Mouse (Mus musculus) lung, postnatal 0 days (tissue): Measurements from ENCODE around the gene Sfswap. TPM values are rescaled to one million over a fixed set of nuclear protein-coding genes. Genes with fewer than 3 reads are reported as not detected.

Experiments used
- ATAC-seq: fragments of 200-750 bp; cut with Nextera tagmentation; 2 replicates; pipeline ENCODE4 v1.8.0; 2017; ENCODE audit warnings: moderate library complexity
- DNase-seq: peaks from one replicate; pipeline ENCODE4 v3.0.0-alpha.2; 2016; ENCODE audit warnings: low spot score
- H3K27ac ChIP-seq: fragments of 300-500 bp; sonication (generic); 2 replicates; pipeline ENCODE4 v1.5.1; 2014; ENCODE audit warnings: antibody characterized with exemption, mild to moderate bottlenecking, low read length, mixed read lengths
- H3K27me3 ChIP-seq: fragments of 300-500 bp; sonication (generic); replicated peaks from 2 replicates; pipeline ENCODE4 v1.6.1; 2014; ENCODE audit warnings: low read length, mixed read lengths; ENCODE audit not compliant: insufficient read depth
- H3K36me3 ChIP-seq: fragments of 300-500 bp; sonication (generic); 2 replicates; pipeline ENCODE4 v1.6.1; 2014; ENCODE audit warnings: low read length, mixed read lengths; ENCODE audit not compliant: insufficient read depth
- H3K4me1 ChIP-seq: fragments of 300-500 bp; sonication (generic); 2 replicates; pipeline ENCODE4 v1.6.1; 2014; ENCODE audit warnings: antibody characterized with exemption, low read depth, low read length, mixed read lengths; ENCODE audit not compliant: insufficient read depth
- H3K4me2 ChIP-seq: fragments of 300-500 bp; sonication (generic); replicated peaks from 2 replicates; pipeline ENCODE4 v1.6.1; 2014; ENCODE audit warnings: low read depth, mild to moderate bottlenecking, low read length, moderate library complexity, mixed read lengths
- H3K4me3 ChIP-seq: fragments of 300-500 bp; sonication (generic); 2 replicates; pipeline ENCODE4 v1.5.1; 2014; ENCODE audit warnings: low read depth, low read length
- H3K9ac ChIP-seq: fragments of 300-500 bp; sonication (generic); replicated peaks from 2 replicates; pipeline ENCODE4 v1.6.1; 2014; ENCODE audit warnings: low read depth, mild to moderate bottlenecking
- H3K9me3 ChIP-seq: fragments of 300-500 bp; sonication (generic); 2 replicates; pipeline ENCODE4 v1.6.1; 2016; ENCODE audit warnings: low read length, mixed read lengths
- CTCF ChIP-seq: IDR thresholded peaks from 2 replicates; pipeline ENCODE4 v1.5.1; 2016; ENCODE audit warnings: antibody characterized with exemption, mild to moderate bottlenecking
- EP300 ChIP-seq: IDR thresholded peaks from 2 replicates; pipeline ENCODE4 v1.6.1; 2016; ENCODE audit warnings: antibody characterized with exemption, mild to moderate bottlenecking, control low read depth
- WGBS: fragments of 180-500 bp; shearing (Covaris S2); extraction: QIAGEN DNeasy Blood & Tissue Kit; methylation state at CpG from one replicate; pipeline ENCODE4 v1.1.7; 2014; 5-methylcytosine and 5-hydroxymethylcytosine counted together
- polyA plus RNA-seq: library from polyadenylated mRNA; unstranded; fragments of >200 nt; fragmentation: Nextera tagmentation; extraction: Ambion mirVana; gene quantifications from 2 replicates; pipeline ENCODE4 v1.2.1, GENCODE M21; 2015

The Sfswap gene
- polyA plus RNA-seq, 1 experiment from 2014 or later: 28.1 TPM

- no peak overlapping the region for H3K4me3 ChIP-seq
- H3K27me3 ChIP-seq: no peaks in the 10 kb centered on the region
- H3K36me3 ChIP-seq: peaks cover 15% of the 10 kb centered on the region; the same call in 1 of the 2 replicates
- H3K4me1 ChIP-seq: no peaks in the 10 kb centered on the region
- ATAC-seq (no peak), DNase-seq (peak; percentile 10)
- no peak overlapping the region for H3K4me2 ChIP-seq
- TF ChIP-seq EP300 (no peak), CTCF (no peak)
- H3K9ac ChIP-seq: no peak overlapping the region
- WGBS: 72% methylated on average over 5 of the region's 5 CpGs
- no peak overlapping the region for H3K27ac ChIP-seq
- H3K9me3 ChIP-seq: no peaks in the 10 kb centered on the region
Measured at GRCm38 (mm10) chr5:129524751-129525150, 23.7 kb downstream of the Sfswap start.

- DNase-seq: no peak
- WGBS: 84% methylated on average over 5 of the region's 5 CpGs
- Histone ChIP-seq H3K27ac (no peak overlapping the region), H3K9ac (no peak overlapping the region), H3K4me2 (no peak overlapping the region), H3K36me3 (peaks cover 11% of the 10 kb centered on the region; the same call in 1 of the 2 replicates), H3K4me1 (no peaks in the 10 kb centered on the region), H3K9me3 (no peaks in the 10 kb centered on the region), H3K4me3 (no peak overlapping the region), H3K27me3 (no peaks in the 10 kb centered on the region)
- TF ChIP-seq CTCF: no peak
- no peak for TF ChIP-seq EP300
- no peak for ATAC-seq
Measured at GRCm38 (mm10) chr5:129527162-129527561, 26.1 kb downstream of the Sfswap start.

- Histone ChIP-seq H3K9me3 (no peaks in the 10 kb centered on the region), H3K27me3 (no peaks in the 10 kb centered on the region), H3K36me3 (peaks cover 7% of the 10 kb centered on the region; the same call in 1 of the 2 replicates), H3K9ac (no peak overlapping the region), H3K4me3 (no peak overlapping the region), H3K4me2 (no peak overlapping the region), H3K27ac (no peak overlapping the region), H3K4me1 (no peaks in the 10 kb centered on the region)
- TF ChIP-seq EP300 (no peak), CTCF (no peak)
- no peak for ATAC-seq
- WGBS: 37% methylated on average over 1 of the region's 1 CpGs
- DNase-seq: no peak
Measured at GRCm38 (mm10) chr5:129529571-129529970, 28.6 kb downstream of the Sfswap start.

GRCm38 (mm10) chr5:129533731-129534130 lies 32.7 kb downstream of the Sfswap start:
- no peaks in the 10 kb centered on the region for H3K4me1 ChIP-seq
- no peak for DNase-seq
- no peaks in the 10 kb centered on the region for H3K27me3 ChIP-seq
- no peak for ATAC-seq
- no peak overlapping the region for H3K27ac ChIP-seq
- no peak for TF ChIP-seq CTCF
- TF ChIP-seq EP300: no peak
- no peak overlapping the region for H3K4me2 ChIP-seq
- WGBS: 74% methylated on average over 3 of the region's 3 CpGs
- H3K9ac ChIP-seq: no peak overlapping the region
- no peaks in the 10 kb centered on the region for H3K9me3 ChIP-seq
- no peak overlapping the region for H3K4me3 ChIP-seq
- H3K36me3 ChIP-seq: no peaks in the 10 kb centered on the region

GRCm38 (mm10) chr5:129534500-129534899 lies 33.5 kb downstream of the Sfswap start:
- H3K9me3 ChIP-seq: no peaks in the 10 kb centered on the region
- ATAC-seq (peak; percentile 38; the same call in 1 of the 2 replicates), DNase-seq (no peak)
- no peak overlapping the region for H3K4me3 ChIP-seq
- H3K36me3 ChIP-seq: 0 out of 2 replicates have a peak, but pooled peaks cover 1% of the 10 kb centered on the region
- TF ChIP-seq CTCF (no peak), EP300 (peak; percentile 64; the same call in 1 of the 2 replicates)
- no peak overlapping the region for H3K27ac ChIP-seq
- 66% methylated on average over 2 of the region's 2 CpGs for WGBS
- H3K4me1 ChIP-seq: no peaks in the 10 kb centered on the region
- no peak overlapping the region for H3K9ac ChIP-seq
- H3K27me3 ChIP-seq: no peaks in the 10 kb centered on the region
- H3K4me2 ChIP-seq: no peak overlapping the region

- Histone ChIP-seq H3K4me2 (no peak overlapping the region), H3K9me3 (no peaks in the 10 kb centered on the region), H3K4me1 (no peaks in the 10 kb centered on the region), H3K36me3 (0 out of 2 replicates have a peak, but pooled peaks cover 4% of the 10 kb centered on the region), H3K4me3 (no peak overlapping the region), H3K9ac (no peak overlapping the region), H3K27ac (no peak overlapping the region), H3K27me3 (no peaks in the 10 kb centered on the region)
- WGBS: 70% methylated on average over 2 of the region's 2 CpGs
- DNase-seq (no peak), ATAC-seq (no peak)
- no peak for TF ChIP-seq CTCF
- TF ChIP-seq EP300: no peak
Measured at GRCm38 (mm10) chr5:129535021-129535420, 34.0 kb downstream of the Sfswap start.

GRCm38 (mm10) chr5:129535431-129535830 lies 34.4 kb downstream of the Sfswap start:
- H3K27me3 ChIP-seq: no peaks in the 10 kb centered on the region
- 81% methylated on average over 3 of the region's 3 CpGs for WGBS
- no peak for TF ChIP-seq EP300
- no peak for TF ChIP-seq CTCF
- H3K27ac ChIP-seq: no peak overlapping the region
- DNase-seq (no peak), ATAC-seq (no peak)
- H3K9me3 ChIP-seq: no peaks in the 10 kb centered on the region
- H3K4me1 ChIP-seq: no peaks in the 10 kb centered on the region
- H3K4me2 ChIP-seq: no peak overlapping the region
- no peak overlapping the region for H3K4me3 ChIP-seq
- H3K9ac ChIP-seq: no peak overlapping the region
- 0 out of 2 replicates have a peak, but pooled peaks cover 4% of the 10 kb centered on the region for H3K36me3 ChIP-seq
